Mouse (Mus musculus) forebrain, embryonic 10.5 days (tissue): Measurements from ENCODE around the gene Elk3. TPM values are rescaled to one million over a fixed set of nuclear protein-coding genes. Genes with fewer than 3 reads are reported as not detected.

ENCODE experiments used
- DNase-seq: peaks from one replicate; pipeline ENCODE4 v3.0.0-alpha.2; 2017; ENCODE audit warnings: low spot score; ENCODE audit errors: extremely low spot score
- H3K27ac ChIP-seq: fragments of 300-500 bp; sonication (generic); 2 replicates; pipeline ENCODE4 v1.5.1; 2016; ENCODE audit warnings: mild to moderate bottlenecking
- H3K27me3 ChIP-seq: fragments of 300-500 bp; sonication (generic); 2 replicates; pipeline ENCODE4 v1.6.1; 2016; ENCODE audit warnings: mild to moderate bottlenecking; ENCODE audit not compliant: poor library complexity, severe bottlenecking
- H3K36me3 ChIP-seq: fragments of 300-500 bp; sonication (generic); replicated peaks from 2 replicates; pipeline ENCODE4 v1.6.1; 2016; ENCODE audit warnings: mild to moderate bottlenecking, moderate library complexity
- H3K4me1 ChIP-seq: fragments of 300-500 bp; sonication (generic); 2 replicates; pipeline ENCODE4 v1.6.1; 2016
- H3K4me3 ChIP-seq: fragments of 300-500 bp; sonication (generic); 2 replicates; pipeline ENCODE4 v1.5.1; 2016; ENCODE audit warnings: mild to moderate bottlenecking, moderate library complexity
- H3K9me3 ChIP-seq: fragments of 300-500 bp; sonication (generic); 2 replicates; pipeline ENCODE4 v1.6.1; 2016; ENCODE audit warnings: mild to moderate bottlenecking, moderate library complexity
- WGBS: fragments of 180-500 bp; shearing (Covaris S2); methylation state at CpG from one replicate; pipeline ENCODE4 v1.1.7; 2016; 5-methylcytosine and 5-hydroxymethylcytosine counted together
- polyA plus RNA-seq: library from polyadenylated mRNA; unstranded; fragments of >200 nt; fragmentation: Nextera tagmentation; extraction: Ambion mirVana; gene quantifications from 2 replicates; pipeline ENCODE4 v1.2.1, GENCODE M21; 2016

Gene Elk3
- polyA plus RNA-seq, 1 experiment from 2014 or later = 14.5 TPM

GRCm38 (mm10) chr10:93233665-93234194, 77.2 kb downstream of the Elk3 start:
- Histone ChIP-seq H3K4me1 (no peaks in the 10 kb centered on the region), H3K27ac (no peak overlapping the region), H3K36me3 (peaks cover 79% of the 10 kb centered on the region), H3K4me3 (no peak overlapping the region), H3K9me3 (no peaks in the 10 kb centered on the region), H3K27me3 (no peaks in the 10 kb centered on the region)
- WGBS = 89% methylated on average over 6 of the region's 6 CpGs
- DNase-seq = no peak

- Histone ChIP-seq H3K4me3 (no peak overlapping the region), H3K4me1 (no peaks in the 10 kb centered on the region), H3K36me3 (peaks cover 73% of the 10 kb centered on the region), H3K9me3 (no peaks in the 10 kb centered on the region), H3K27me3 (no peaks in the 10 kb centered on the region), H3K27ac (no peak overlapping the region)
- DNase-seq = no peak
- 98% methylated on average over 5 of the region's 5 CpGs for WGBS
Measured at GRCm38 (mm10) chr10:93231893-93232292, 79.0 kb downstream of the Elk3 start.

GRCm38 (mm10) chr10:93231490-93231889, 79.4 kb downstream of the Elk3 start:
- Histone ChIP-seq H3K9me3 (no peaks in the 10 kb centered on the region), H3K36me3 (peaks cover 73% of the 10 kb centered on the region), H3K27ac (no peak overlapping the region), H3K4me3 (no peak overlapping the region), H3K27me3 (no peaks in the 10 kb centered on the region), H3K4me1 (no peaks in the 10 kb centered on the region)
- 92% methylated on average over 4 of the region's 4 CpGs for WGBS
- no peak for DNase-seq

- H3K27ac ChIP-seq = no peak overlapping the region
- H3K4me1 ChIP-seq = no peaks in the 10 kb centered on the region
- H3K4me3 ChIP-seq = no peak overlapping the region
- 91% methylated on average over 11 of the region's 11 CpGs for WGBS
- H3K9me3 ChIP-seq = no peaks in the 10 kb centered on the region
- H3K27me3 ChIP-seq = no peaks in the 10 kb centered on the region
- no peak for DNase-seq
- peaks cover 61% of the 10 kb centered on the region for H3K36me3 ChIP-seq
Measured at GRCm38 (mm10) chr10:93228401-93229007, 82.4 kb downstream of the Elk3 start.

- DNase-seq = no peak
- Histone ChIP-seq H3K27me3 (no peaks in the 10 kb centered on the region), H3K27ac (no peak overlapping the region), H3K9me3 (no peaks in the 10 kb centered on the region), H3K4me3 (no peak overlapping the region), H3K4me1 (no peaks in the 10 kb centered on the region), H3K36me3 (peaks cover 56% of the 10 kb centered on the region)
- 85% methylated on average over 8 of the region's 8 CpGs for WGBS
Measured at GRCm38 (mm10) chr10:93227921-93228320, 83.0 kb downstream of the Elk3 start.

GRCm38 (mm10) chr10:93225751-93226150, 85.2 kb downstream of the Elk3 start:
- no peaks in the 10 kb centered on the region for H3K27me3 ChIP-seq
- H3K36me3 ChIP-seq = peaks cover 46% of the 10 kb centered on the region
- no peaks in the 10 kb centered on the region for H3K9me3 ChIP-seq
- no peak overlapping the region for H3K4me3 ChIP-seq
- WGBS = 86% methylated on average over 6 of the region's 6 CpGs
- H3K4me1 ChIP-seq = no peaks in the 10 kb centered on the region
- no peak overlapping the region for H3K27ac ChIP-seq
- DNase-seq = no peak

GRCm38 (mm10) chr10:93215051-93215763, 95.7 kb downstream of the Elk3 start:
- no peaks in the 10 kb centered on the region for H3K4me1 ChIP-seq
- no peak for DNase-seq
- H3K36me3 ChIP-seq = peaks cover 68% of the 10 kb centered on the region
- WGBS = 94% methylated on average over 8 of the region's 8 CpGs
- H3K4me3 ChIP-seq = no peak overlapping the region
- H3K9me3 ChIP-seq = peaks cover 7% of the 10 kb centered on the region; the same call in 1 of the 2 replicates
- no peaks in the 10 kb centered on the region for H3K27me3 ChIP-seq
- H3K27ac ChIP-seq = no peak overlapping the region

GRCm38 (mm10) chr10:93214251-93214650, 96.7 kb downstream of the Elk3 start:
- peaks cover 7% of the 10 kb centered on the region; the same call in 1 of the 2 replicates for H3K9me3 ChIP-seq
- H3K4me1 ChIP-seq = no peaks in the 10 kb centered on the region
- H3K36me3 ChIP-seq = peaks cover 68% of the 10 kb centered on the region
- H3K27me3 ChIP-seq = no peaks in the 10 kb centered on the region
- no peak overlapping the region for H3K27ac ChIP-seq
- no peak overlapping the region for H3K4me3 ChIP-seq
- DNase-seq = no peak
- 80% methylated on average over 4 of the region's 4 CpGs for WGBS

- Histone ChIP-seq H3K27me3 (no peaks in the 10 kb centered on the region), H3K36me3 (peaks cover 65% of the 10 kb centered on the region), H3K4me3 (no peak overlapping the region), H3K9me3 (peaks cover 7% of the 10 kb centered on the region; the same call in 1 of the 2 replicates), H3K27ac (no peak overlapping the region), H3K4me1 (no peaks in the 10 kb centered on the region)
- WGBS = 92% methylated on average over 7 of the region's 7 CpGs
- no peak for DNase-seq
Measured at GRCm38 (mm10) chr10:93213339-93213738, 97.6 kb downstream of the Elk3 start.

GRCm38 (mm10) chr10:93212699-93213098, 98.2 kb downstream of the Elk3 start:
- H3K36me3 ChIP-seq = peaks cover 62% of the 10 kb centered on the region

GRCm38 (mm10) chr10:93207176-93207575, 103.8 kb downstream of the Elk3 start:
- peaks cover 14% of the 10 kb centered on the region for H3K36me3 ChIP-seq
- 95% methylated on average over 5 of the region's 5 CpGs for WGBS
- no peak for DNase-seq
- H3K27me3 ChIP-seq = no peaks in the 10 kb centered on the region
- H3K4me1 ChIP-seq = no peaks in the 10 kb centered on the region
- no peaks in the 10 kb centered on the region for H3K9me3 ChIP-seq
- no peak overlapping the region for H3K4me3 ChIP-seq
- H3K27ac ChIP-seq = no peak overlapping the region

More at GRCm38 (mm10) chr10:93212699-93213098, 98.2 kb downstream of the Elk3 start:
- 95% methylated on average over 2 of the region's 2 CpGs for WGBS
- H3K27me3 ChIP-seq = no peaks in the 10 kb centered on the region
- no peak for DNase-seq
- peaks cover 7% of the 10 kb centered on the region; the same call in 1 of the 2 replicates for H3K9me3 ChIP-seq
- no peaks in the 10 kb centered on the region for H3K4me1 ChIP-seq
- H3K27ac ChIP-seq = no peak overlapping the region
- no peak overlapping the region for H3K4me3 ChIP-seq

- H3K4me3 ChIP-seq = no peak overlapping the region
- DNase-seq = no peak
- no peak overlapping the region for H3K27ac ChIP-seq
- H3K27me3 ChIP-seq = no peaks in the 10 kb centered on the region
- no peaks in the 10 kb centered on the region for H3K9me3 ChIP-seq
- H3K4me1 ChIP-seq = no peaks in the 10 kb centered on the region
- WGBS = 96% methylated on average over 4 of the region's 4 CpGs
- peaks cover 8% of the 10 kb centered on the region; the same call in 1 of the 2 replicates for H3K36me3 ChIP-seq
Measured at GRCm38 (mm10) chr10:93205287-93205956, 105.5 kb downstream of the Elk3 start.
